In genomic region chr6:85915539-85916513, GRCm38 (mm10) we compare ENCODE assay signal across 8 mouse cellular contexts. TPM values are rescaled to one million over a fixed set of nuclear protein-coding genes. Genes with fewer than 3 reads are reported as not detected.
DNase-seq lines count a peak whose midpoint lies in the region; ATAC-seq and TF ChIP-seq lines count a peak whose summit lies in the region.
"Not testable (repeated sequence)": the region's sequence is repeated elsewhere in the genome, so short reads cannot be mapped to it uniquely, and the experiment has no call there.

Nat8f1 (minus strand) TSS chr6:85915687.

- not testable (repeated sequence) for H3K4me1 ChIP-seq in ES-Bruce4 (ENCODE audit: control insufficient read depth, insufficient read depth, low read length)
- H3K4me1 ChIP-seq in forebrain, embryonic 14.5 days (ENCODE audit: control insufficient read depth, insufficient read depth, low read length), result peaks cover 13% of the 10 kb centered on the region
- H3K4me1 ChIP-seq in neural tube, embryonic 15.5 days, result peaks cover 18% of the 10 kb centered on the region

- TF ChIP-seq CTCF in ES-Bruce4 (IDR thresholded peaks at IDR 0.05; ENCODE audit: low read depth, low read length), result not testable (repeated sequence)

- not testable (repeated sequence) for H3K36me3 ChIP-seq in ES-Bruce4 (ENCODE audit: control insufficient read depth, insufficient read depth, low read length, poor library complexity, severe bottlenecking); forebrain, embryonic 14.5 days (ENCODE audit: control insufficient read depth, insufficient read depth, low read length); neural tube, embryonic 15.5 days

- TF ChIP-seq POLR2A in ES-Bruce4 (IDR thresholded peaks at IDR 0.05; ENCODE audit: insufficient read depth, low read length), result not testable (repeated sequence)

- peak; percentile 96 for DNase-seq in forebrain, embryonic 14.5 days (ENCODE audit: low spot score)
- DNase-seq in heart, postnatal 14 days, result peak; percentile 84 to 88
- DNase-seq in layer of hippocampus, adult 11-12 months (ENCODE audit: low spot score), result peak; percentile 94
- peak; percentile 90 to 93 for DNase-seq in lung, adult 18-20 months
- DNase-seq in testis, postnatal 14 days (ENCODE audit: low spot score), result peak; percentile 90

- not testable (repeated sequence) for H3K27me3 ChIP-seq in ES-Bruce4 (ENCODE audit: control insufficient read depth, insufficient read depth, low read length, poor library complexity, severe bottlenecking); forebrain, embryonic 14.5 days (replicated peaks; ENCODE audit: control insufficient read depth, insufficient read depth, low read length); neural tube, embryonic 15.5 days (replicated peaks)

- under 1% methylated on average over 50 of the region's 61 CpGs for WGBS in forebrain, embryonic 14.5 days
- under 1% methylated on average over 55 of the region's 61 CpGs for WGBS in neural tube, embryonic 15.5 days

- H3K9me3 ChIP-seq in ES-Bruce4 (replicated peaks; ENCODE audit: control insufficient read depth, insufficient read depth, low read length, poor library complexity, severe bottlenecking); forebrain, embryonic 14.5 days (replicated peaks; ENCODE audit: control insufficient read depth, low read length); neural tube, embryonic 15.5 days (replicated peaks): not testable (repeated sequence)

- intact Hi-C loops in heart, postnatal 14 days (cut with DNase I), result not testable (repeated sequence)

- H3K4me3 ChIP-seq in ES-Bruce4 (ENCODE audit: low read depth, low read length), result peak within 1 kb of the TSS; percentile 90
- H3K4me3 ChIP-seq in forebrain, embryonic 14.5 days (ENCODE audit: low read depth, low read length), result peak within 1 kb of the TSS; percentile 55
- H3K4me3 ChIP-seq in neural tube, embryonic 15.5 days (replicated peaks), result peak within 1 kb of the TSS; percentile 66

- peak; percentile 94 for ATAC-seq in cerebellum, adult (ENCODE audit: insufficient number of reproducible peaks, low FRiP score, low TSS enrichment)
- peak; percentile 97 for ATAC-seq in forebrain, embryonic 14.5 days
- peak; percentile 98 for ATAC-seq in neural tube, embryonic 15.5 days (ENCODE audit: low FRiP score)

- H3K4me2 ChIP-seq in forebrain, embryonic 14.5 days (ENCODE audit: low read length), result peak within 1 kb of the TSS; percentile 78
- peak within 1 kb of the TSS; percentile 75 for H3K4me2 ChIP-seq in neural tube, embryonic 15.5 days

- H3K9ac ChIP-seq in ES-Bruce4 (ENCODE audit: low read depth, poor library complexity, severe bottlenecking), result peak within 1 kb of the TSS; percentile 52
- peak within 1 kb of the TSS; percentile 82 for H3K9ac ChIP-seq in forebrain, embryonic 14.5 days (ENCODE audit: low read length)
- H3K9ac ChIP-seq in neural tube, embryonic 15.5 days (replicated peaks), result peak within 1 kb of the TSS; percentile 76

- not testable (repeated sequence) for TF ChIP-seq EP300 in ES-Bruce4 (IDR thresholded peaks at IDR 0.05; ENCODE audit: insufficient read depth, low read depth, low read length)

- H3K27ac ChIP-seq in ES-Bruce4 (ENCODE audit: insufficient read depth, low read length), result not testable (repeated sequence)
- H3K27ac ChIP-seq in forebrain, embryonic 14.5 days (ENCODE audit: low read depth, low read length), result peak within 1 kb of the TSS; percentile 63; the same call in 1 of the 2 replicates
- peak within 1 kb of the TSS; percentile 88 for H3K27ac ChIP-seq in neural tube, embryonic 15.5 days (replicated peaks)

RNA-seq across cellular contexts. Expression of gene Nat8f1, which starts in this region (rescaled TPM):
- polyA plus RNA-seq in ES-Bruce4 (2011; ENCODE audit: insufficient read depth, insufficient read length, low read depth, missing spikeins), result 1.0 and 1.7 TPM in 2 replicates
- polyA plus RNA-seq in forebrain, embryonic 14.5 days (2014; fragmentation: Nextera tagmentation; extraction: Ambion mirVana), result 13.0 and 13.3 TPM in 2 replicates
- total RNA-seq in heart, postnatal 14 days (2021), result 1 to 10 TPM; 1.9 to 2.5 TPM
- polyA plus RNA-seq in neural tube, embryonic 15.5 days (2015; fragmentation: Nextera tagmentation; extraction: Ambion mirVana), result 17.5 and 21.6 TPM in 2 replicates
